Mouse (Mus musculus) retina, postnatal 1 day (tissue): Measurements from ENCODE around the gene Exosc9.
A peak's percentile ranks its signal among the peaks of the same experiment; 100 is the strongest.
"Not testable (repeated sequence)": the region's sequence is repeated elsewhere in the genome, so short reads cannot be mapped to it uniquely, and the experiment has no call there.

ENCODE experiments used
- DNase-seq: peaks from one replicate; pipeline ENCODE4 v3.0.0-alpha.2; 2012

The Exosc9 gene

GRCm38 (mm10) chr3:36557601-36558000 lies 5.2 kb downstream of the Exosc9 start:
- DNase-seq, result no peak

GRCm38 (mm10) chr3:36559606-36560005 lies 7.2 kb downstream of the Exosc9 start:
- no peak for DNase-seq

- no peak for DNase-seq
These were observed 11.3 kb downstream of the Exosc9 start for GRCm38 (mm10) chr3:36563666-36564065.

GRCm38 (mm10) chr3:36569836-36570235 lies 17.4 kb downstream of the Exosc9 start:
- DNase-seq, result no peak

GRCm38 (mm10) chr3:36571361-36571826 lies 19.0 kb downstream of the Exosc9 start:
- no peak for DNase-seq

GRCm38 (mm10) chr3:36571827-36572378 lies 19.5 kb downstream of the Exosc9 start, which contains the start of gene Ccna2:
Gene Ccna2 (minus strand): TSS chr3:36572150.
- peak; percentile 99 for DNase-seq

- DNase-seq, result no peak
These were observed 46.4 kb downstream of the Exosc9 start for GRCm38 (mm10) chr3:36598811-36599210.

GRCm38 (mm10) chr3:36599773-36600172 lies 47.4 kb downstream of the Exosc9 start:
- not testable (repeated sequence) for DNase-seq

GRCm38 (mm10) chr3:36605894-36606783 lies 53.7 kb downstream of the Exosc9 start:
- no peak for DNase-seq

GRCm38 (mm10) chr3:36612687-36613086 lies 60.3 kb downstream of the Exosc9 start:
- no peak for DNase-seq

GRCm38 (mm10) chr3:36613202-36613907 lies 60.9 kb downstream of the Exosc9 start, which contains the start of gene Bbs7:
Gene Bbs7 (minus strand): TSS chr3:36613477.
- peak; percentile 99 for DNase-seq

GRCm38 (mm10) chr3:36613908-36614255 lies 61.5 kb downstream of the Exosc9 start:
- peak; percentile 10 for DNase-seq
